Mouse (Mus musculus): ENCODE results near the gene Dhx58. TPM values are rescaled to one million over a fixed set of nuclear protein-coding genes. Genes with fewer than 3 reads are reported as not detected.
"Not testable (repeated sequence)": the region's sequence is repeated elsewhere in the genome, so short reads cannot be mapped to it uniquely, and the experiment has no call there.

The Dhx58 gene
- polyA plus RNA-seq, 1 experiment from 2014 or later, result 3.0 TPM

DNA sequence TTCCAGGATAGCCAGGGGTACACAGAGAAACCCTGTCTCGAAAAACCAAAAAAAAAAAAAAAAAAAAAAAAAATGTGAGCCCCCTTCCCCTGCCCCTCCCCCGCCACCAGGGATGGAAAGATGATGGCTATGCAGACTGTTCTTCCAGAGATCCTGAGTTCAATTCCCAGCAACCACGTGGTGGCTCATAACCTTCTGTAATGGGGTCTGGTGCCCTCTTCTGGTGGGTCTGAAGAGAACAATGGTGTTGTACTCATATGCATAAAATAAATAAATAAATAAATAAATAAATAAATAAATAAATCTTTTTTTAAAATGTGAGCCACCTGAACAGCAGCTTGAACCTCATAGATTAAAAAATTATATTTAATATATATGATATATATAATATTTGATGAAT, 48.5 kb downstream of the Dhx58 start:
- not testable (repeated sequence) for H3K4me3 ChIP-seq
- WGBS, result 63% methylated on average over 3 of the region's 3 CpGs

DNA sequence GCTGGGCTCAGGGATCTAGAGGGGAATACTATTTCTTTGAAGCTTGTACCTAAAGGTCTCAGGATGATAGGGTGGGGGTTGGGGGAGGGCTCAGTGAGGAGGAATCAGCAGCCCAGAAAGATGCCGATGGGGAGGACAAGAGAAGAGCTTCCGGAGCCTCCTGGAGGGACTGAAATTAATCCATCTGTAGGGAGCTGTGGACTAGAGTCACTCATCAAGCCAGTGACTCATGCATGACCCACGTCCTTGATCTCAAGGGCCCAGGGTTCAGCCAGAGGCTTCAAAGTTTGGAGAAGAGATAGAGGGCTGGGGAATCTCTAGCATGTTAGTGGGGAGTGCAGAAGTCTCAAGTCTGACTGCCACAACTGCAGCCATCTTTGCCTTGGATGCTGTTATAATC, 52.3 kb downstream of the Dhx58 start:
- WGBS, result 25% methylated on average over 3 of the region's 3 CpGs
- no peak for ATAC-seq (ENCODE audit: low FRiP score)
- Histone ChIP-seq H3K4me1 (replicated peaks) (peaks cover 11% of the 10 kb centered on the region), H3K27ac (no peak overlapping the region), H3K4me3 (no peak overlapping the region), H3K27me3 (peaks cover 43% of the 10 kb centered on the region), H3K4me2 (no peak overlapping the region), H3K36me3 (no peaks in the 10 kb centered on the region), H3K9me3 (no peaks in the 10 kb centered on the region), H3K9ac (no peak overlapping the region)

More for the DNA sequence above, 48.5 kb downstream of the Dhx58 start:
- H3K27ac ChIP-seq; H3K9ac ChIP-seq; H3K36me3 ChIP-seq; ATAC-seq (ENCODE audit: low FRiP score); H3K9me3 ChIP-seq; H3K4me2 ChIP-seq: not testable (repeated sequence)
- H3K27me3 ChIP-seq, result peaks cover 17% of the 10 kb centered on the region
- H3K4me1 ChIP-seq (replicated peaks), result peaks cover 11% of the 10 kb centered on the region

DNA sequence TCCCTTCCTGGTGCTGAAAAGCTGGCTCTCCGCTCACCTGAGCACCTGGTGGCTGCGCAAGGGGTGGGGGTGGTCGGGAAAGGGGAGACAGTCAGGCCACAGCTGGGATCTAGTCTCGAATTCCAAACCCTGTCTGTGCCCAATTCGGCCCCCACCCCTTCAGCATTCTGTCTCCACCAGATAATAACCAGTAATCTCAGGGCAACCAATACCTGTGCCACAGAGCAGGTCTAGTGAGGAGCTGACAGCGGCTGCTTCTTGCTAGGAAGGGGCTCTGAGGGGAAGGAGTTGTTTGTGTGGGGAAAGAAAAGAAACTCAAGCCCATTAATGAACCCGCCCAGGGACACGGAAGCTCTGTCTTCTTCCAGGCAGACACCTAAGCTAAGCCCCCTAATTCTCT, 52.9 kb downstream of the Dhx58 start:
- no peak for ATAC-seq (ENCODE audit: low FRiP score)
- Histone ChIP-seq H3K27ac (no peak overlapping the region), H3K27me3 (peaks cover 43% of the 10 kb centered on the region)

DNA sequence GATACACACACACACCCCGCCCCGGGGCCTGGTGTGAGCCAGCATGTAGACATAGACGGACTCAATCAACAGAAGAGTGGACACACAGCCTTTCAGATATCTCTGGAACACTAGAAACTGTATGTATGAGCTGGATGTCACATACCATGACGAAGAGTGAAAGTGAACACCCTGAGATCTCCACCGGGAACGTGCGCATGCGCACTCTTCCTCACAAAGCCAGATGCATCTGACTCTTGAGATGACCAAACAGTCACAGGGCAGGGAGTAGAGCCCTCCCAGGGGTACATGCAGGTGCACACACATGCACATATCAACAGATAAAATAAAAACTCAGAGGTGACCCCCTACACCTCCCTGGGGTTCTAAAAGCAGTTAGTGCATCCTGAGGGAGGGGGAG, 55.7 kb downstream of the Dhx58 start:
- Histone ChIP-seq H3K4me1 (replicated peaks) (peaks cover 11% of the 10 kb centered on the region), H3K4me2 (no peak overlapping the region), H3K27me3 (peaks cover 42% of the 10 kb centered on the region), H3K9me3 (no peaks in the 10 kb centered on the region), H3K4me3 (no peak overlapping the region), H3K27ac (no peak overlapping the region), H3K9ac (no peak overlapping the region), H3K36me3 (no peaks in the 10 kb centered on the region)
- 90% methylated on average over 8 of the region's 8 CpGs for WGBS
- no peak for ATAC-seq (ENCODE audit: low FRiP score)

More for the DNA sequence above, 52.9 kb downstream of the Dhx58 start:
- H3K9ac ChIP-seq, result no peak overlapping the region
- WGBS, result 18% methylated on average over 8 of the region's 8 CpGs
- H3K4me2 ChIP-seq, result no peak overlapping the region
- H3K4me1 ChIP-seq (replicated peaks), result peaks cover 6% of the 10 kb centered on the region
- H3K36me3 ChIP-seq, result no peaks in the 10 kb centered on the region
- no peak overlapping the region for H3K4me3 ChIP-seq
- no peaks in the 10 kb centered on the region for H3K9me3 ChIP-seq

DNA sequence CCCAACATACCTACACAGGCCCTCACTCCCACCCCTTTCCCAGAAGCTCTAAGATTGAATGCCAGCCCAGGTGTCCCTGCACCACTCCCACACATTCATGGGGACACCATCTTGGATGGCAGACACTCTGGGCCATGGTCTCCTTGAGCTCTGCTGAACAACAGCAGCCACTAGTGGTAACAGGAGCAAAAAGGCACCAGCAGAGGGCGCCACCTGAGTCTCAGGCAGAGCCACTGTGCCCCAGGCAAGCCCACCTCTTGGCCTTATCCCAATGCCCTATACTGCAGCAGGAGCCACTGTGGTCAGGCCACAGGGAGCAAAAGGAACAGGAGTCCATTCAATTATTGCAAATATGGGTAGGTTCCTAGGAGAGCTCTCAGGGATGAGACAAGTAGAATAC, 57.8 kb downstream of the Dhx58 start:
- H3K9me3 ChIP-seq, result no peaks in the 10 kb centered on the region
- ATAC-seq (ENCODE audit: low FRiP score), result no peak
- no peak overlapping the region for H3K27ac ChIP-seq
- H3K4me2 ChIP-seq, result no peak overlapping the region
- peaks cover 7% of the 10 kb centered on the region for H3K4me1 ChIP-seq (replicated peaks)
- H3K36me3 ChIP-seq, result no peaks in the 10 kb centered on the region
- H3K9ac ChIP-seq, result no peak overlapping the region
- H3K27me3 ChIP-seq, result peaks cover 35% of the 10 kb centered on the region
- 0% methylated on average over 1 of the region's 1 CpGs for WGBS
- H3K4me3 ChIP-seq, result no peak overlapping the region

Other genes starting within 250 kb of the Dhx58 start
- 11.0 and 12.2 TPM in 2 replicates for gene Klhl11, start 231.5 kb downstream of the Dhx58 start, polyA plus RNA-seq (2015; fragmentation: Nextera tagmentation; extraction: Ambion mirVana)
- gene Acly, start 176.3 kb downstream of the Dhx58 start, polyA plus RNA-seq (2015; fragmentation: Nextera tagmentation; extraction: Ambion mirVana), result 255 and 257 TPM in 2 replicates
- gene Ttc25, start 158.7 kb downstream of the Dhx58 start, polyA plus RNA-seq (2015; fragmentation: Nextera tagmentation; extraction: Ambion mirVana), result 2.0 and 2.8 TPM in 2 replicates
- gene Cnp, start 129.4 kb downstream of the Dhx58 start, polyA plus RNA-seq (2015; fragmentation: Nextera tagmentation; extraction: Ambion mirVana), result 34.5 and 37.0 TPM in 2 replicates
- 110 and 115 TPM in 2 replicates for gene Nkiras2, start 85.0 kb downstream of the Dhx58 start, polyA plus RNA-seq (2015; fragmentation: Nextera tagmentation; extraction: Ambion mirVana)
- 308 and 315 TPM in 2 replicates for gene Dnajc7, start 84.1 kb downstream of the Dhx58 start, polyA plus RNA-seq (2015; fragmentation: Nextera tagmentation; extraction: Ambion mirVana)
- 0.13 and 0.40 TPM in 2 replicates for gene Zfp385c, start 11.8 kb downstream of the Dhx58 start, polyA plus RNA-seq (2015; fragmentation: Nextera tagmentation; extraction: Ambion mirVana)
- 47.4 and 48.0 TPM in 2 replicates for gene Kat2a, start 8.2 kb upstream of the Dhx58 start, polyA plus RNA-seq (2015; fragmentation: Nextera tagmentation; extraction: Ambion mirVana)
- gene Hspb9, start 9.6 kb upstream of the Dhx58 start, polyA plus RNA-seq (2015; fragmentation: Nextera tagmentation; extraction: Ambion mirVana), result 0.43 TPM in 1 of 2 replicates, not detected in the other
- 28.2 and 29.0 TPM in 2 replicates for gene Rab5c, start 33.9 kb upstream of the Dhx58 start, polyA plus RNA-seq (2015; fragmentation: Nextera tagmentation; extraction: Ambion mirVana)
- 7.4 and 7.5 TPM in 2 replicates for gene Kcnh4, start 55.7 kb upstream of the Dhx58 start, polyA plus RNA-seq (2015; fragmentation: Nextera tagmentation; extraction: Ambion mirVana)
- 0.42 TPM in 1 of 2 replicates, not detected in the other for gene Hcrt, start 58.7 kb upstream of the Dhx58 start, polyA plus RNA-seq (2015; fragmentation: Nextera tagmentation; extraction: Ambion mirVana)
- gene Ghdc, start 66.7 kb upstream of the Dhx58 start, polyA plus RNA-seq (2015; fragmentation: Nextera tagmentation; extraction: Ambion mirVana), result 3.8 and 5.9 TPM in 2 replicates
- 14.1 and 15.7 TPM in 2 replicates for gene Stat5b, start 146.5 kb upstream of the Dhx58 start, polyA plus RNA-seq (2015; fragmentation: Nextera tagmentation; extraction: Ambion mirVana)
- 2.1 and 2.3 TPM in 2 replicates for gene Stat5a, start 155.1 kb upstream of the Dhx58 start, polyA plus RNA-seq (2015; fragmentation: Nextera tagmentation; extraction: Ambion mirVana)
- gene Stat3, start 235.3 kb upstream of the Dhx58 start, polyA plus RNA-seq (2015; fragmentation: Nextera tagmentation; extraction: Ambion mirVana), result 51.5 and 53.3 TPM in 2 replicates

Data from hindbrain, embryonic 13.5 days (tissue).